Mouse (Mus musculus) cortical plate, adult 2 months (tissue): ENCODE results near the gene Phc2. TPM values are rescaled to one million over a fixed set of nuclear protein-coding genes. Genes with fewer than 3 reads are reported as not detected.

Experiments
- H3K27ac ChIP-seq: fragments of 200-500 bp; 2 replicates; pipeline ENCODE4 v1.5.1; 2012; ENCODE audit warnings: low read length, control low read depth, inconsistent platforms; ENCODE audit not compliant: insufficient read depth
- H3K4me1 ChIP-seq: fragments of 200-500 bp; 2 replicates; pipeline ENCODE4 v1.6.1; 2011; ENCODE audit warnings: low read length; ENCODE audit not compliant: control insufficient read depth, insufficient read depth
- H3K4me3 ChIP-seq: fragments of 200-500 bp; 2 replicates; pipeline ENCODE4 v1.5.1; 2011; ENCODE audit warnings: mild to moderate bottlenecking, low read length, control low read depth; ENCODE audit not compliant: insufficient read depth
- CTCF ChIP-seq: fragments of 200-500 bp; IDR thresholded peaks from 2 replicates; pipeline ENCODE4 v1.5.1; 2011; ENCODE audit warnings: mild to moderate bottlenecking, control low read depth, low read length; ENCODE audit not compliant: insufficient read depth; ENCODE audit errors: extremely low read depth
- POLR2A ChIP-seq: fragments of 200-500 bp; IDR thresholded peaks from 2 replicates; pipeline ENCODE4 v1.6.1; 2011; ENCODE audit warnings: mild to moderate bottlenecking, low read length, control low read depth; ENCODE audit not compliant: insufficient read depth; ENCODE audit errors: extremely low read depth
- polyA plus RNA-seq: library from polyadenylated mRNA; depleted of rRNA; stranded (reverse); fragments of >200 nt; gene quantifications from 2 replicates; pipeline ENCODE4 v1.2.3, GENCODE M21; 2012

The Phc2 gene
- polyA plus RNA-seq, 1 experiment, result 92.4 TPM

DNA sequence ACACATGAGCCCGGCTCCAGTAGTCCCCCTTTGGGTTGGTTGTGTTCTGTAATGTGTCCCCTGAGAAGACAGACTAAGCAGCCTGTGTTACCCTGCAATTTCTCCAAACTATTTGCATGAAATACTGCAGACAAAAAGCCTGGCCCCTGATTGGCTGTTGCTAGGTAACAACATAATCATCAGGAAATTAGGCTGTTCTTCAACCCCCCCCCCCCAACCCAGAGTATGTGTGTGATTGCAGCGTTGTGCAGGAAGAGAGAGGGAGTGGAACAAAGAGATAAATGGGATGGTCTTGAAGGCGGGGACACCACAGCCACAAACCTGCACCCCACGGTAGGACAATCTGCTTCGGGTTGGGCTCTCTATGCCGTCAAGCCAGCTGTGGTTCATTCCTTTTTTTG is 34.0 kb downstream of the Phc2 start:
- Histone ChIP-seq H3K4me1 (peaks cover 11% of the 10 kb centered on the region), H3K27ac (no peak overlapping the region), H3K4me3 (peak overlapping the region; percentile 8; the same call in 1 of the 2 replicates)
- no peak for TF ChIP-seq CTCF
- no peak for TF ChIP-seq POLR2A

DNA sequence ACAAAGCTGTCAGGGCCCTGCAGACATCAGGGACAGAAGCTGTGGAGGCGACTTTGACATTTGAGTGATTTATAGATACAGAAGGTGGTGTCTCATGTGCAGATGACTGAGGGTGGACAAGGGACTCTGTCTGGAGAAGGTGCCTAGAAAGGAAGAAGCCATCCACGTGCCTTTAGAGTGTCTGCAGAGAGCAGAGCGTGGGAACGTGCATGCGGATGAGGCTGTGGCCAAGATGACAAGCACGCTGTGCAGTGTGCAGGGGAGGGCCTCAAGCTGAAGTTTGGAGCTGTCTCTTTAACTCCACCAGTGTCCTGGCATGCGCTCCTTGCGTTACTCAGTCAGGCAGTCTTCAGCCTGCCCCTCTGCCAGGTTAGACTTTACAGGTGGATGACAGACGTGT is 34.5 kb downstream of the Phc2 start:
- no peak overlapping the region for H3K27ac ChIP-seq
- TF ChIP-seq POLR2A (no peak), CTCF (no peak)
- peaks cover 14% of the 10 kb centered on the region for H3K4me1 ChIP-seq
- peak overlapping the region; percentile 8; the same call in 1 of the 2 replicates for H3K4me3 ChIP-seq

DNA sequence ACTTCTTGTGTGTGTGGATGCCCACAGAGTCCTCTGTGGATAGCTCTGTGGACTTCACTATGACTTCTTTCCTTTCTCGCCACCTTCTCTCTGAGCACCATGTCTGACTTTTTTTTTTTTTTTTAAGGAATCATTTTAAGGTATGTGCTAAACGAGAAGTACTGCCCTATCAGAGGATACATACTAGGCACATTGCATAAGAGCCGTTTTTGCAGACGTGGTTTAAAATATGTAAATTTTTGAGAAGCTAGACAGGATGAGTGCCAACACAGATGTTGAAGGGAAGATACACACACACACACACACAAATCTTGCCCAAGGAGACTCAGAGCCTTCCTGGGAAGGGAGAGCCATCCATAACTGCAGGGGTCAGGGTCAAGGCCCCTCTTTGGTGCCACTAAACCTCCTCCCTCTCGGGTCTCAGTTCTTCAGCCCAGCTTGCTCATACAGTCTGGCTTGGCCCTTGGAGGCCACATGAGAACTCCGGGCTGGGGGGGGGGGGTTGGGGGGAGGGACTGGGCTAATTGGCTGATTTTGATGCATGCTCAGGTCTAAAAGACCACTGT is 35.3 kb downstream of the Phc2 start:
- Histone ChIP-seq H3K4me1 (peaks cover 18% of the 10 kb centered on the region), H3K27ac (no peak overlapping the region), H3K4me3 (no peak overlapping the region)
- TF ChIP-seq POLR2A (no peak), CTCF (no peak)

DNA sequence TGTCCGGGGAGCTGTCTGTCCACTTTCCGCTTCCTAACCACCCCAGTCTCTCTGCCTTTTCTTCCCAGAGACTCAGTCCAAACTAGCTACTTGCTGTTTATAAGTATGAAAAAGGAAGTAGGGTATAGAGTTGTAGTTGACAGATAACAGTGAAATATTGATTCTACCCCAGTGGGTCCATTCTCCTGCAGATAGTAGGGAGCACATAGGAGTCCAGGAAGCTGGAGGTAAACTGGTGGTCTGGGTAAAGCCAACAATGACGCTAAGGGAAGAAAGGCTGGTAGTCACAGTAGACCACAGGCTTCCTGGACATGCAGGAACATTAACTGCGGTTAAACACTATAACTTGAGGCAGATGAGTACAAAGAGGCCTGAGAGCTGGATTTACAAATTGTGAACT is 36.7 kb downstream of the Phc2 start:
- Histone ChIP-seq H3K4me1 (peaks cover 25% of the 10 kb centered on the region), H3K27ac (no peak overlapping the region)

DNA sequence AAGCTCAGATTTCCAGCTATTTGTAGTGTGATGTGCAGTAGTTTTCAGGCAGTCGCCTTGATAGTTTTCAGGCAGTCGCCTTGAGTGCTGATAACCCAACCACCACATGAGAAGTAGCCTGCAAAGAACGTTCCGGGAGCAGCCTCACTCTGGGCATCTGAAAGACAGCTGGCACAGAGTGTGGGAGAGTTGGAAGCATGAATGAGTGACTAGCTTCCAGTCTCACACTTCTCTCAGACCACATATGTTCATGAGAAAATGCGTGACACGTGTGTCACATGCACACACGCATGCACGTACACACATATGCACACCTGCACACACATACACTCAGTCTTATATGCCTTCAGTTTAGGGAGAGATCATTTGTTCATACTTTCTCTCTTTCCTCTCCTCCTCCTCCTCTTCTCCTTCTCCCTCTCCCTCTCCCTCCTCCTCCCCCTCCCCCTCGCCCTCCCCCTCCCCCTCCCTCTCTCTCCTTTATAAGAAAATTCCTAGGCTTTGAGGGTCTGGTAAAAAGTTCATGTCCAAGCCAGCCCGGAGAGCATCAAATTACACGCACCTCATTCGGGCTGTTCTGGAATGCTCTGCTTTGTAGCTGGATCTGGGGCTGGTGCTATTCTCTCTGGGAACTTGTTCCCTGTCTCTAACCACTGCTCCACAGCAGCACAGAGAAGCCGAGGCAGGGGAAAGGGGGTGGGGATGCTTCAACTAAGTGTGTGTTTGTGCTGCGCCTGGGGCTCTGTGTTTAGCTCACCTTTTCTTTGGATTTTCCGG is 37.8 kb downstream of the Phc2 start:
- H3K4me1 ChIP-seq, result peaks cover 27% of the 10 kb centered on the region

More for the DNA sequence above, 36.7 kb downstream of the Phc2 start:
- TF ChIP-seq POLR2A (no peak), CTCF (no peak)
- no peak overlapping the region for H3K4me3 ChIP-seq

DNA sequence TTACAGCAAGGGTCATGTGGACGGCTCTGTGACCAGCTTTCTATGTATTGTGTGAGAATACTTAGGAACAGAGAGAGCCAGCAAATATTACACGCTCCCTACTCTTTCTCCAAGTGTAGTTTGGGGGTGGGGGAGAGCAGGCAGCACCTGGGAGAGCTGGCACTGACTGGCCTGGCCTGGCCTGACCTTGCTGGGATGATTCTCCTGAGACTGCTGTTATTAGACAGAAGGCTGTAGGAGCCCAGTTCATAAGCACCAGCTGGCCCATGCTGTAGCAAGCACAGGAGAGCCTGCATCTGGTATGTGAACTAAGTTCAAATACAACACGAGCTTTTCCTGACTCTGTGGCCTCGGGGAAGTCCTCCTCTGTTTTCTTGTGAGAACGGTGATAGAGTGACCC is 38.7 kb downstream of the Phc2 start:
- no peak for TF ChIP-seq CTCF
- no peak for TF ChIP-seq POLR2A
- Histone ChIP-seq H3K4me1 (peaks cover 33% of the 10 kb centered on the region), H3K27ac (no peak overlapping the region), H3K4me3 (no peak overlapping the region)

More for the DNA sequence above, 37.8 kb downstream of the Phc2 start:
- TF ChIP-seq CTCF (no peak), POLR2A (no peak)
- H3K27ac ChIP-seq, result no peak overlapping the region
- H3K4me3 ChIP-seq, result no peak overlapping the region

DNA sequence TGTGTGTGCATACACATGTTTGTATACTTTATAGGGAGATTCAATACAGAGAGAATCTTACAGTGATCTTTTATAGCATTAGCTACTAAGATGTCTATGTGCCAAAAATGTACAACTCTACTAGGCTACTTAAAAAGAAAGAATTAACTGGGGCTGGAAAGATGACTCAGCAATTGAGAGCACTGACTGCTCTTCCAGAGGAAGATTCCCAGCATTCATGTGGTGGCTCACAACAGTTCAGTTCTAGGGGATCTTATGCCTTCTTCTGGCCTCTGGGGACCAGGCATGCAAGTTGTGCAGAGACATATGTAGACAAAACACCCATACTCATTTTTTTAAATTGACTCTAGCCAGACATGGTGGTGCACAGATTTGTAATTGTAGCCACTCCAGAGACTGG is 39.8 kb downstream of the Phc2 start:
- Histone ChIP-seq H3K4me1 (peaks cover 31% of the 10 kb centered on the region), H3K4me3 (no peak overlapping the region), H3K27ac (no peak overlapping the region)
- TF ChIP-seq CTCF, result no peak
- no peak for TF ChIP-seq POLR2A

DNA sequence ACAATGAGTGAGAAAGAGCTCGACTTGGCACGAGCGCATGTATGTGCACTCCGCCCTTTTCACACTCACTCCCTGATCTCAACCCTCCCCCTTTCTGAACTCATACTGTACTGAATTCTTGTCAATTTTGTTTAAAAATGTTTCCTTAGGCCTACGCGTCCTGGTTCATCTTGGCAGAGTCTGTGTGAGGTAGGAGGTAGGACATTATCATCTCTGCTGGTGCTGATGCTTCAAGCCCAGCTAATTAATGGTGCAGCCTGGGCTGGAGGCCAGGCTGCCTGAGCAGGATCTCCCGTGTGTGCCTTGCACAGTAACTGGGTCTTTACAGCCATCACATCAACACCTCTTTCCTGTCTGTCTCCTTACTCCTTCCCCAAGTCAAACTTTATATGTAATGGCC is 40.6 kb downstream of the Phc2 start:
- Histone ChIP-seq H3K27ac (no peak overlapping the region), H3K4me3 (no peak overlapping the region), H3K4me1 (peaks cover 32% of the 10 kb centered on the region)
- TF ChIP-seq POLR2A (no peak), CTCF (no peak)

DNA sequence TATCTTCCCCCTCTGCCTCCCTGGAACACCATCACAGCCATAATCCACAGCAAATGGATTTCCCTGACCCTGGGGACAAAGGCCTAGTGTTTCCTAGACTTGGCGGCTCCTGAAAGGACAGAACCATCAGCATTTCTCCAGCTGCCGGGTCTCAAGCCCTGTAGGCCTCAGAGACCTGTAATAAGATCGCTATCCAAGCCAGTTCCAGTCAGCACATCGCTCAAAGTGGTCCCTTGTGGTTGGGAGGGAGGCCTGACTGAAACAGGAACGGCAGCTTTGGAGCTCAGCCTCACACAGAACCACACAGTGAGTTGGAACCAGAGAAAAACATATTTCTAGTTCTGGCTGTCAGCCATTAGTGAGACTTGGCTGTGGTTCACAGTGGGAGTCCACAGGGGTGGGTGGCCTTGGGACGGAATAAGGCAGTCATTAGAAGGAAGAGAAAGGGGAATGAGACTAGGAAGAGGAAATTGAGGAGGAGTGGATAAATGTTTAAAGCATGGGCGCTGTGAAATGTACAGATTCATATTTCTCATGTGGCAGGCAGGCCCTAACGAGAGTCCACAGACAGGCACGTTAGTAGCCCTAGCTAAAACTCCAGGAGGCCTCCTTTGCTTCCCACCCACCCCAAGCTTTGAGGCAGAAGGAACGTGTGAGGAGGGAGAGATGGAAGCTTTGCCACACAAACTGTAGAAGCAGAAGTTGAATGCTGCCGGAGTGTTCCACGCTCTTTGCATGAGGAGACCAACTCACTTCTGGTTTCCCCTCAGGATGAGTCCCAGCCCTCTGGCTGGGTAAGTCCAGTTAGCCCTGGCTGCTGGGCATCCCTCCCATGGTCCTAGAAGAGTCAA is 43.7 kb downstream of the Phc2 start:
- no peak overlapping the region for H3K4me3 ChIP-seq
- TF ChIP-seq POLR2A (no peak), CTCF (no peak)
- peaks cover 27% of the 10 kb centered on the region for H3K4me1 ChIP-seq
- peak overlapping the region; percentile 2; the same call in 1 of the 2 replicates for H3K27ac ChIP-seq
